Mouse (Mus musculus) C2C12 (cell line): ENCODE results near the gene Clstn3. TPM values are rescaled to one million over a fixed set of nuclear protein-coding genes. Genes with fewer than 3 reads are reported as not detected.

Source experiments
- H3K27me3 ChIP-seq: one replicate; pipeline ENCODE4 v1.6.1; 2011; ENCODE audit not compliant: control insufficient read depth, insufficient read depth, insufficient read length
- H3K36me3 ChIP-seq: one replicate; pipeline ENCODE4 v1.6.1; 2011; ENCODE audit not compliant: control insufficient read depth, insufficient read depth
- H3K4me3 ChIP-seq: one replicate; pipeline ENCODE4 v1.5.1; 2011; ENCODE audit warnings: mild to moderate bottlenecking, control low read depth; ENCODE audit not compliant: poor library complexity, insufficient read depth, severe bottlenecking
- H3K79me2 ChIP-seq: one replicate; pipeline ENCODE4 v1.6.1; 2011; ENCODE audit not compliant: control insufficient read depth, insufficient read depth
- H3K79me3 ChIP-seq: one replicate; pipeline ENCODE4 v1.6.1; 2011; ENCODE audit warnings: low read depth, control low read depth
- H3ac ChIP-seq: one replicate; pipeline ENCODE3; 2011; ENCODE audit warnings: low read depth; ENCODE audit not compliant: control insufficient read depth, insufficient read length
- CEBPB ChIP-seq: IDR thresholded peaks from one replicate; pipeline ENCODE4 v1.6.1; 2011; ENCODE audit warnings: low read depth, mild to moderate bottlenecking, control low read depth, moderate library complexity
- CTCF ChIP-seq: IDR thresholded peaks from one replicate; pipeline ENCODE4 v1.5.1; 2011; ENCODE audit not compliant: control insufficient read depth, insufficient read depth, insufficient read length
- FOSL1 ChIP-seq: IDR thresholded peaks from one replicate; pipeline ENCODE4 v1.8.0; 2011; ENCODE audit warnings: mild to moderate bottlenecking, low read length; ENCODE audit not compliant: poor library complexity, insufficient read depth, severe bottlenecking
- MAX ChIP-seq: IDR thresholded peaks from one replicate; pipeline ENCODE4 v1.6.1; 2011; ENCODE audit warnings: mild to moderate bottlenecking, control low read depth
- MYOD1 ChIP-seq: IDR thresholded peaks from one replicate; pipeline ENCODE4 v1.6.1; 2011; ENCODE audit warnings: low read depth; ENCODE audit not compliant: control insufficient read depth, insufficient read length
- MYOG ChIP-seq: IDR thresholded peaks from one replicate; pipeline ENCODE4 v1.6.1; 2011; ENCODE audit not compliant: control insufficient read depth, insufficient read length; ENCODE audit errors: extremely low read depth
- USF1 ChIP-seq: IDR thresholded peaks from one replicate; pipeline ENCODE4 v1.6.1; 2011; ENCODE audit warnings: low read depth, mild to moderate bottlenecking, control low read depth, moderate library complexity
- polyA plus RNA-seq: library from polyadenylated mRNA; unstranded; fragments of >200 nt; fragmentation: generic; extraction: Trizol; gene quantifications from one replicate; pipeline ENCODE4 v1.2.1, GENCODE M21; 2012; ENCODE audit warnings: missing spikeins

The Clstn3 gene
- polyA plus RNA-seq, 1 experiment = 1.8 TPM

DNA sequence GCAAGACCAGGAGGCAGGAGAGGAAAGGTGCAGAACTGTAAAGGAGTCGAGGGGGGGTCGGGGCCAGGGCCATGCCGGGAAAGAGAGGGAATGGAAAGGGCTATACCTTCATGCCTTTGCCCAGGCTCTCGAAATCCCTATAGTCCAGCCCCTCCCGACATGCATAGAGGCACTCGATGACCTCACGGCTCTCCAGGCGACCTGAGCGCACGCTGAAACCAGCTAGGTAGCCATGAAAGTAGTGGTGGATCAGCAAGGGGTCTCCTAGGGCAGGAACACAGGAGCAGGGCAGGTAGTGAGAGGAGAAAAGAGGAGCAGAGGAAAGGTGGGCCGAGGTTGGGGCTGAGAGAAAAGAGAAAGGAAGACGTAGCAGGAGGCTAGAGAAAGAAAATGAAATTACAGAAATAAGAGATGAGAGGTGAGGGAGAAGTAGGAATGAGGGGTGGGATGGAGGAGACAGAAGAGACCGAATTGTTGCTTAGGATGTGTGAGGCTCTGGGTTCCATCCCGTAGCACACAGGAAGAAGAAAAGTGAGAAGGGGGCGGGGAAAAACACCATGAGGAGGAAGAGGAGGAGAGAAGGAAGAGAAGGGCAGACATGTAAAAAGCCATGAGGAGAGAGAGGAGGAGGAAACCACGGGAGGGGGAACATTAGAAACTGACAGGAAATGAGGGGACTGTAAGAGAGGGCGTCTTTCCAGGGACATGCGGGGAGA lies 14.8 kb downstream of the Clstn3 start:
- Histone ChIP-seq H3K36me3 (no peaks in the 10 kb centered on the region), H3K27me3 (no peaks in the 10 kb centered on the region), H3K79me3 (no peaks in the 10 kb centered on the region), H3K79me2 (no peaks in the 10 kb centered on the region), H3ac (no peak overlapping the region), H3K4me3 (no peak overlapping the region)
- TF ChIP-seq CTCF = no peak
- TF ChIP-seq MYOG = no peak
- no peak for TF ChIP-seq MYOD1
- no peak for TF ChIP-seq USF1
- no peak for TF ChIP-seq FOSL1
- TF ChIP-seq MAX = no peak
- TF ChIP-seq CEBPB = no peak

DNA sequence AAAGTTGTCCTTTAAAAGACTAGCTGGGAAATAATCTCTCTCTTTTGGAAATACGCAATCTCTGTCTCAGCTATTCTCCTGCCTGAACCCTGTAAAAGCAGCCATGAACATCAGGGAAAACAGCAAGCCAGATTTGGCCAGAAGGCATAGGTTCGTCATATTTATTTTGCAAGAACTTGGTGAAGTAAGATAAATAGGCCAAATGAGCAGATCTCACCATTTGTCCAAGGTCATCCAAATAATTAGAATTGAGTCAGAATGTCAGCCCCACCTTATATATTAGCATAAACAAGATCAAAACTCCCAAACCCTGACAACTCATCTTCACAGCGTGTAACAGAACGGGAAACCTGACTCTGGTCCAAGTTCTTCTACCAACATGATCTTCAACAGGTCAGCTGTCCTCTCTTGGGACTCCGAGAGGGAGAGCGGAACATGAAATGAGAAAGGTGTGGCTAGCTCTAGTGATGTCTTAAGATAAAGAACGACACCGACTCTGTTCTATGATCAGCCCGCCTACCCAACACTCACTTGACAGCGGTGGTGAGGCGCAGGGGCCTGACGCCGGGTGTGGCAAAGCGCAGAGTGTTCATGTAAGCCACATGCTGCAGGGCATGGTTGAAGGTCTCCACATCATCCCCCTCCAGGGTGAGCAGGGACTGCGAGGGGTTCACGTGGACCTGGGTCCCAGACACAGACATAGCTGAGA lies 15.5 kb downstream of the Clstn3 start:
- Histone ChIP-seq H3K36me3 (no peaks in the 10 kb centered on the region), H3K4me3 (no peak overlapping the region), H3K79me2 (no peaks in the 10 kb centered on the region), H3K27me3 (no peaks in the 10 kb centered on the region), H3K79me3 (no peaks in the 10 kb centered on the region), H3ac (no peak overlapping the region)
- TF ChIP-seq MAX (no peak), USF1 (no peak), MYOD1 (no peak), CEBPB (no peak), MYOG (no peak), CTCF (no peak), FOSL1 (no peak)

DNA sequence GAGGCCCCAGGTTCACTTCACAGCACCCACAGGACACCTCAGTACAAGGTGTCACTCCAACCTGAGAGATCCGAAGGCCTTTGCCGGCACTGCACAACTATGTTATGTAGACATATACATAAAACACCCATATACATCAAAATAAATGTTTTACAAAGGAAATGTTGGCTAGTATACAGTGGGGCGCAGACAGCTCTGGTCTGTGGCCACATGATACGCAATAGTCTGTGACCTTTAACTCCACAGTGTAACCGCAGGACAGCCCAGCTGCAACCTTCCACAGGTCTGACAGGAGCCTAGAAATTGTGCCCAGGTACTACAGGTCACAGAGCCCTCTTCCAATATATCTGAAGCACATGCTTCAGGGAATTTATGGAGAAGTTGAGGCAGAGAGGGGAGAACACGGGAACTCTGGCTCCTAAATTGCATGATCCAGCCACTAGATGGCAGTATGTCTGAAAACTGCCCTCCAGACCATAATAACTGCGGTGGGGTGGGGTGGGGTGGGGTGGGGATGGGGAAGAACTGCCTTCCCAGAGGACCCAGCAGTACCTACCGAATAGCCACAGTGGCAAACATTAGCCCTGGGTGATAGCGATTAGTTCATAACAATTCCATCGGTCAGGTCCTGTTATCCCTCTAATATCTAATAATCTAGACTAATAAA lies 16.3 kb downstream of the Clstn3 start:
- Histone ChIP-seq H3K79me3 (no peaks in the 10 kb centered on the region), H3K27me3 (no peaks in the 10 kb centered on the region), H3K4me3 (no peak overlapping the region), H3K36me3 (no peaks in the 10 kb centered on the region), H3ac (no peak overlapping the region), H3K79me2 (no peaks in the 10 kb centered on the region)
- TF ChIP-seq CTCF = no peak
- TF ChIP-seq MYOD1 = no peak
- no peak for TF ChIP-seq MYOG
- TF ChIP-seq FOSL1 = no peak
- TF ChIP-seq USF1 = no peak
- no peak for TF ChIP-seq CEBPB
- TF ChIP-seq MAX = no peak

DNA sequence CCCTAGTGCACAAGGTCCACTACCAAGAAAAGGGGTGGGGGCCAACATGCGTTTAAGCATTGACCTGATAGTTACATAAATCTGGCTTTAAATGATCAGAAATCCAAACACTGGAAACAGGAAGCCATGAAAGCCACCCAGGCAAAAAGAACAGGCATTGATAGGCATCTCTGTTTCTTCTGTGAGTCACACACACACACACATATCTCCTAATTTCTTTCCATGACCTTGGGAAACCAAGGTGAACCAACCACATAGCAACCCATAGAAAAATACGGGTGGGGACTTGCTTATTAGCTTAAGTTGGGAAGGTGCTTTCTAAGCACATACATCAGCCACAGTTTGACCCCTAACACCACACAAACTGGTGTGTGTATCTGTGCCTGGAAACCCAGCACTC lies 17.2 kb downstream of the Clstn3 start:
- no peaks in the 10 kb centered on the region for H3K79me2 ChIP-seq
- H3K27me3 ChIP-seq = no peaks in the 10 kb centered on the region
- H3K79me3 ChIP-seq = no peaks in the 10 kb centered on the region
- H3ac ChIP-seq = no peak overlapping the region
- no peak for TF ChIP-seq USF1
- no peak for TF ChIP-seq MYOD1
- no peak for TF ChIP-seq MYOG
- no peak for TF ChIP-seq CEBPB
- no peak for TF ChIP-seq CTCF
- TF ChIP-seq MAX = no peak
- TF ChIP-seq FOSL1 = no peak
- H3K36me3 ChIP-seq = no peaks in the 10 kb centered on the region
- no peak overlapping the region for H3K4me3 ChIP-seq

DNA sequence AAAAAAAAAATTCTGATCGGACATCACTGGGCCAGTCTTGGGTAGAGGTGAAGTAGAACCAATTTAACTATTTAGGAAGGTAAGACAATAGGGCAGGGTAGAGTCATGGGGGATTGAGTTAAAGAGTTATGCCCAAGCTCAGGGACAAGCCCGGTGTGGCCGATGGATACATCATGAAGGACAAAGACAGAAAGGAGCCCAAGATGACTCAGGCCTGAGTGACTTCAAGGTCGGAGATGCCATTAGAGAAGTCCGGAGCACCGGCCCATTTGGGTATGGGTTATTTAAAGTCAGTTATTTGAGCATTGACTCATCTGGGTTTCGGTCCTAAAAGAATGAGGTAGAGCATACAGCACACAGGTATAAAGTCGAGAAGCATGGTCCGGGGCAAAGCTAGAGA lies 18.1 kb downstream of the Clstn3 start:
- Histone ChIP-seq H3K4me3 (no peak overlapping the region), H3K79me3 (no peaks in the 10 kb centered on the region), H3K36me3 (no peaks in the 10 kb centered on the region), H3K79me2 (no peaks in the 10 kb centered on the region), H3ac (no peak overlapping the region), H3K27me3 (no peaks in the 10 kb centered on the region)
- TF ChIP-seq MAX (no peak), FOSL1 (no peak), MYOG (no peak), MYOD1 (no peak), USF1 (no peak), CTCF (no peak), CEBPB (no peak)
